Mouse (Mus musculus) kidney, adult 18-20 months (tissue): ENCODE results near the gene Hmces.
A peak's percentile ranks its signal among the peaks of the same experiment; 100 is the strongest.
"Not testable (repeated sequence)": the region's sequence is repeated elsewhere in the genome, so short reads cannot be mapped to it uniquely, and the experiment has no call there.

Source experiments
- DNase-seq: peaks from one replicate; pipeline ENCODE4 v3.0.0; 2021

Gene Hmces

DNA sequence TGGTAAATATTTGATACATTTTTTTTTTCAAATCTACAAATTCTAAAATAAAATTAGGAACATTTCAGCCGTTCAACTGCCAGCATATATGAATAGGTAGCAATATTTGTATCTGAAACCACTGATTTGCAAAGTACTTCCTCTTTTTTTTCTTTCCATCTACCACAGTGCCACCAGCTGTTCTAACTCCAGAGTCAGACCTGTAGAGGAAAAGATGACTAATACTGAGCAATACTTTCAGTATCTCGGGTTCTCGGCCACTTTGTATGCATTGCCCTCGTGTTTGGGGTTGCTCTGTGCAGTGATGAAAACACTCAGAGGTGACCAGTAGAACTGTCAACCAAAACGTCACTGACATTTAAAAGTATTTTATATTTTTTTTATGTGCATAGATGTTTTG is 2.2 kb downstream of the Hmces start:
- no peak for DNase-seq

- DNase-seq, result no peak
These were observed 7.5 kb downstream of the Hmces start for GRCm38 (mm10) chr6:87921201-87921600.

DNA sequence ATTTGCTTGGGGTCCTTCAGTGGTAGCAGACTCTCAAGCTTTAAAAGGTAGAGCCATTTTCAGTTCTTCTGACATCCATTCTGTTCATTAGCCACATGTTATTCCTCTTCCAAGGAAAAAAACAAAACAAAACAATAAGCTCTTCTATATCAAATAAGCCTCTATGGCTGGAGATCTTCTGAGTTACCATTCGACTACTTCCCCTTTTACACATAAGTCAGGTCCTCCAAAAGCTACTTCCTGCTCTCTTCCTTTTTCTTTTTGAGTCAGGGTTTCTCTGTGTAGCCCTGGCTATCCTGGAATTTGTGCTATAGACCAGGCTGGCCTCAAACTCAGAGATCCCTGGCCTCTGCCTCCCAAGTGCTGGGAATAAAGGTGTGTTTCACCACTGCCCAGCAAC is 9.9 kb downstream of the Hmces start:
- DNase-seq, result no peak

DNA sequence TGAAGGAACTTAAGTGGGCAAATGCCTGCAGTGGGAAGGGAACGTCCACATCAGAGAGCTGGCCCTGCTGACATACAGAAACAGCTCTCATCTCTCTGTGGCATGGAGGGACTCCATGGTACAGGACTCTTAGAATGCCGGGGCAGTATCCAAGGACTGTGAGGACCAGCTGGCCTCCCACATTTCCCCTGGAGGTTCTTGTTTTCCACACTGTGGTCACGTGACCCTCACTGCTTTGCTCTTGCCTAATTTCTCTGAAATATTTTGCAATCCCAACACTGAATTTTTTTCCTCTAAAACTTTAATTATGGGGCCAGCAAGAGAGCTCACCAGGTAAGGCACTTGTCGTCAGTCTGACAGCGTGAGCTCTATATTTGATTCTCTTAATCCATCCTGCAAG is 21.3 kb downstream of the Hmces start:
- DNase-seq, result no peak

GRCm38 (mm10) chr6:87937178-87937788 is 23.5 kb downstream of the Hmces start:
- DNase-seq, result peak; percentile 23

GRCm38 (mm10) chr6:87938941-87939340 is 25.2 kb downstream of the Hmces start:
- no peak for DNase-seq

- DNase-seq, result no peak
These were observed 28.4 kb downstream of the Hmces start for GRCm38 (mm10) chr6:87942179-87942578.

DNA sequence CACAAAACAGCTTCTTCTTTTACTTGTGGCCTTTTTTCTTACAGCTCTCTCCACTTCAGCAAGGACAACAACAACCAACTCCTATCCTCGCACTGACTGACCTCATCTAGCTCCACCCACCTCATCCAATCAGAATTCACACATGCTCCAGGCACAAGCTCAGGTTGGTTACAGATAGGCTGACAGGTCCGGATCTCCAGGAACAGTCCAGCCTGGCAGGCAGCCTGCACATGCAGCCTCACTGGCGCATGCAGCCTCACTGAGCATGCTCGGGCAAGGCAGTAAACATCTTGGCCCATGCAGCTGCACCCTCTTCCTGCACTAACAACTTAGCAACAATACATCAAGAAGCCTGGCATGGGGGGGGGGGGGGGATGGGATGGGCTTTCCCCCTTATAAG is 48.7 kb downstream of the Hmces start:
- not testable (repeated sequence) for DNase-seq

- no peak for DNase-seq
These were observed 56.3 kb downstream of the Hmces start for GRCm38 (mm10) chr6:87970041-87970440.

- DNase-seq, result no peak
These were observed 66.0 kb downstream of the Hmces start for GRCm38 (mm10) chr6:87979728-87980127.

GRCm38 (mm10) chr6:87980374-87981029 is 66.8 kb downstream of the Hmces start:
- peak; percentile 28 for DNase-seq

- DNase-seq, result peak; percentile 46
These were observed 67.3 kb downstream of the Hmces start for GRCm38 (mm10) chr6:87981030-87981485.

DNA sequence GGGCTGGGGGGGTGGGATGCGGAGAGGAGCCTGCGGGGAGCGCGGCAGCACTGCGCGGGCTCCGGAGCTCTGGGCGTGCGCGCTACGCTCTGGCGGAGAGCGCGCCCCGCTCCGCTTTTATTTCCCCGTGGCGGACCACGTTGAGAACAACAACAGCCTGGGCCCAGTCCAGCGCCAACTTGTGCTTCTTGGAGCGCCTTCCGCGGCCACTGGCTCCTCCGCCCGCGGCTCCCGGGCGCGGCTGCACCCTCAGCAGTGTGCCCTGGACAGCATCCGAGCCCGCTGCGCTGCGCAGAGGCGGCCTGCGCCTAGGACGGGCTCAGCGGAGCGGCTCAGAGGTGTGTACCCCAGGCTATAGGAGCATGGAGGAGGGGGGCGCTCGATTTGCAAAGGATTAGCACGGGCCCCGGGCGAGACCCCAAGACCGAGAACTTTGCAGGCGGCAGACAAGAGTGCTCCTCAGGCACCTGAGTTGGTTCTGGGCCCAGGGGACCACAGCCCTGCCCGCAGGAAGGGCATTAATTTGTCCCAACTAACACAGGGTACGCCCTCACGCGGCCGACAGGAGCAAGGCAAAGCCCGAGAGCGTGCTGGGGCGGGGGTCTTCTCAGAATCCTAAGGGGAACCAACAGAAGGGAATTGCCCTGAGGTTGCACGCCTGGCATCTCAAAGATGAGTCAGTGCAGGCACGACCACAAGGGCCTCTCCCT is 68.0 kb downstream of the Hmces start, which contains the start of gene H1fx:
Gene H1fx (minus strand): TSS at position 91 of the 710 bp plus-strand sequence.
- peak; percentile 34 for DNase-seq

- DNase-seq, result no peak
These were observed 68.8 kb downstream of the Hmces start for GRCm38 (mm10) chr6:87982506-87982905.
